Mouse (Mus musculus): ENCODE measurements around the gene Ces2f.
A peak's percentile ranks its signal among the peaks of the same experiment; 100 is the strongest.

Gene Ces2f

GRCm38 (mm10) chr8:104947056-104947455 is at the start of gene Ces2f:
TSS of gene Ces2f (plus strand) at chr8:104947356.
- no peak for DNase-seq

GRCm38 (mm10) chr8:104901746-104902145 is 45.4 kb upstream of the Ces2f start:
- DNase-seq, result no peak

DNA sequence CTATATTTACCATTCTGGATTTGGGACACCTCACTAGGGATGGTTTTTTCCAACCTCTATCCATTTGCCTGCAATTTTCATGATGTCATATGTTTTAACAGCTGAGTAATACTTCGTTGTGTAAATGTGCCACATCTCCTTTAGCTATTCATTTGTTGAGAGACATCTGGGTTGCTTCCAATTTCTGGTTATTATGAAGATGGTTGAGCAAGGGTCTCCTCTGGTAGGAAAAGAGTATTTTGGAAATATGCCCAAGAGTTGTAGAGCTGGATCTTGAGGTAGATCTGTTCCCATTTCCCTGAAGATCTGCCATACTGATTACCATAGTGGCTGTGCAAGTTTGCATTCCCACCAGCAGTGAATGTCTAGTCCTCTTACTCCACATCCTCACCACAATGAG is 40.0 kb upstream of the Ces2f start:
- DNase-seq, result no peak

- DNase-seq, result peak; percentile 90
These were observed 38.1 kb upstream of the Ces2f start for GRCm38 (mm10) chr8:104909021-104909420.

DNA sequence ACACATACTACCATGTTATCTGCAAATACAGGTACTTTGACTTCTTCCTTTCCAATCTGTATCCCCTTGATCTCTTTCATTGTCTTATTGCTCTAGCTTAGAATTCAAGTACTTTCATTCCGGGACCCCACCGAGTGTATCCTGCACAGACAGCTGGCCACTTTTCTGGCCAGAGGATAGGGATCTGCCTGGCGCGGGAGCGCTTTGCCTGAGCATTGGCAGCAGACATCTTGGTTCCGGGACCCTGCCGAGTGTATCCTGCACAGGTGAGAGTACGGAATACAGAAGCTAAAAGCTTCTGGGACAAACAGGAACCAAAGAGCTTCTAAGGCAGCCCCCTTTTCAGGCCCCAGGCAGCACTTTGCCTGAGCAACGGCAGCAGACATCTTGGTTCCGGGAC is 37.5 kb upstream of the Ces2f start:
- DNase-seq, result peak; percentile 28

DNA sequence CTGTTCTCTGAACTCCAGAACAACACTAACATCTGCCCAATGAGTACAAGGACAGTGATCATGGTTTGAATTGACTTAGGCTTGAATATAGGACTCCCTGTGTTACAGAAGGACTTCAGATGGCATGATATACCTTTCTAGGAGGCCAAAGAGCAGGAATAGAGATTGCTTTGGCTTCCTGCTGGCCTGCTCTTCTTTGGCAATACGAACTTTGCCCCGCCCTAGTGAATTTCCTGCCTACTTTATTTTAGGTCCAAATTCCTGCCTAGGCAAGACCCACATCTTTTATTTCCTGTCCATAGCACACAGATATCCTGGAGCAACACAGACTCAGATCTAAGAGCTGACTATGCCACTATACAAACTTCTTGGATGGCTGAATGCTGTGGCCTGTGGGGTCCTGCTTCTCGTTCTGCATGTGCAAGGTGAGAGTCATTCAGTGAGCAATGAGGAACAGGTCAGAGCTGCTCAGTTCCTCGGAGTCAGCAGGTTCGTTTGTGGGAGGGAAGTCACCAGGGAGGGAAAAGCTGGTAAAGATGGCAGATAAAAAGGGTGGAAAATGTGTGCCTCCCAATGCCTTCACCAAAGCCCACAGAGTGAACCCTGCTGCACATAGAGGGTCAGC is 21.1 kb upstream of the Ces2f start, which contains the start of gene Ces2e:
Gene Ces2e (plus strand): TSS at position 289 of the 625 bp plus-strand sequence.
- DNase-seq, result no peak

GRCm38 (mm10) chr8:104927301-104927700 is 19.9 kb upstream of the Ces2f start:
- DNase-seq, result no peak

DNA sequence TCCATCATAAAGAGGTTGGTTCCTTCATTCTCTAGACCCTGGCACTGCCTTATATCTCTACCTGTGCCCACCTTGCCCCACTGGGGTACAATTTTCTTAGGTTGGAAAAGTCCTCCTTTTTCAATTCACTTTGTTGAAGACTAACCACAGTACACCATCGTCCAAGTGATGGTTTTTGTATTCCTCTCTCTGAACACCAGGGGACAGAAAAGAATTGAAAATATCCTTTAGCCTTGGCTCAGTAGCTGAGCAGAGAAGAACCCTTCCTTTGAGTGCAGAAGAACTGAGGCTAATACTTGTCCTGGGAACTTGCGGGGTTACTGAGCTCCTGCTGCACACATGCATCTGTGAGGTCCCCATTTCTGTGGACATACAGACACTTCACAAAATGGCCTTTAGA is 2.5 kb upstream of the Ces2f start:
- no peak for DNase-seq

DNA sequence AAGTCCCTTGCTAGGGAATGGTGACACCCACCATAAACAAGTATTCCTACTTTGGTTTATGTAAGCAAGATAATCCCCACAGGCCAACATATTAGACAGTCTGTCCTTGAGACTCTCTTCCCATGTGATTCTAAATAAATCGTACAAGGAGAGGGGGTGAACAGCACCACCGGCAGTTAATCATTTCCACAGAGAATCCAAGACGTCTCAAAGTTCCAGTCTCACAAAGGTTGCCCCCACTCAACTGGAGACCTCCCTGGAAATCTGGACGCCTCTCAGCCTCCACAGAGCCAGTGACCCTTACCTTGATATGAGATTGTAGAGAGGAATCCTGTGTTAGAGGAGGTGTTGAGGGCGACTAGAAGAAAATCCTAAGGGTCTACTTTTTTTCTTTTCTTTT is 1.9 kb downstream of the Ces2f start:
- no peak for DNase-seq

GRCm38 (mm10) chr8:104961537-104961961 is 14.4 kb downstream of the Ces2f start, which contains the start of gene Ces2g:
TSS of gene Ces2g (plus strand) at chr8:104961718.
- DNase-seq, result no peak

DNA sequence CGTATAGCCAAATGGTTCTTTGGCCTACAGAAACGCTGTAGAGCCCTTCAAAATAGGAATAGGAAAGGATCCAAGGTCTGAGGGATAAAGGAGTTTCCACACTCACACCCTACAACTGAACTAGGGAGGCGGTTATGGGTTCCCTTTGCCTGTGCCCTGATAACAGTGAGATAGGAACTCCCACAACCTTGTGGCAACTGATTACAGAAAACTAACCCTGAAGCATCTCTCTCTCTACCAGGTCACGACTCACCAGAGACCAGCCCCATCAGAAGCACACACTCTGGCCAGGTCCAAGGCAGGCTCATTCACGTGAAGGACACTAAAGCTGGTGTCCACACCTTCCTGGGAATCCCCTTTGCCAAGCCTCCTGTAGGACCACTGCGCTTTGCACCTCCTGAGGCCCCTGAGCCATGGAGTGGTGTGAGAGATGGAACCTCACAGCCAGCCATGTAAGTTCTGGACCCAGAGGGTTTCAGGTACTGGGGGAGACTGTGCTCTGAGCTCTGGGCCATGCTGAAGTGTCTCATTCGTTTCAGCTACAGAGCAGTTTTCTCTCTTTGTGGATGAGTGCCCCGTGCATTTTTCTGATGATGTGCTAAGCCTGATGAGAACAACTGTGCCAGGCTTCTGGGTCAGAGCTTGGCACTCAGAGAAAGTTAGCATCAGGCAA is 15.2 kb downstream of the Ces2f start:
- DNase-seq, result no peak

DNA sequence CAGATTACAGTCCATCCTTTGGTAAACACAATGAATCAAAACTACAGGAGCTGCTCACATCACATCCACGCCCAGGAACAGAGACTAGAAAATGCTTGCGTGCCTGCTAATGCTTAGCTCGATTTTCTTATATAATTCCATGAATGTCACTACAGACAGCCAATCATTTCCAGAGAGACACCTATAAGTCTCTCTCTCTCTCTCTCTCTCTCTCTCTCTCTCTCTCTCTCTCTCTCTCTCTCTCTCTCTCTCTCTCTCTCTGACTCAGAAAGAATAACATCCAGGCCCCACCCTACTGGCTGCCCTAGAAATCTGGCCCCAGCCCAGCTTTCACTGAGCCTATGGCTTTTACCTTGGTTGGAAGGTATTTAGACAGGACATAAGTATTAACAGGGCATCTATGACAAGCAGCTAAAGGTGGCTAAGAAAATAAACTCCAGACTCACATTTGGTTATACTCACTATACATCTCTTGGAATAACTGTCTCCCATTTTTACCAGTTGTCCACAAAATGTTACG is 16.3 kb downstream of the Ces2f start:
- no peak for DNase-seq

DNA sequence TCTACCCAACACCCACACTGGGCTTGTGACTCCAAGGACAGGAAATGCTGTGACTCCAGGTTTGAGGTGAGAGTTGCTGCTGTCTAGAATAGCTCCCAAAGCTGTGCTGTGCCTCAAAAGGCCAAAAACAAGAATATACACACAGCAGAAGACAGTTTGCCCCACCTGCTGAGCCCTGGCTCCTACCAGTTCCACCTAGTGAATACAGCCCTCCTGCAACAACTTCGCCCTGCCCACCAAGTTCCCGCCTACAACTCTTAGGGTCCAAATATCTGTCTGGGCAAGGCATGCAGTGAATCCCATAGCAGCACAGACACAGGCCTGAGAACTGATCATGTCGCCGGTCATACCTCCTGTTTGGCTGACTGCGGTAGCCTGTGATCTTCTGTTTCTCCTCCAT is 37.0 kb downstream of the Ces2f start:
- no peak for DNase-seq

- DNase-seq, result peak; percentile 19
These were observed 37.8 kb downstream of the Ces2f start for GRCm38 (mm10) chr8:104984942-104985341.

- no peak for DNase-seq
These were observed 51.0 kb downstream of the Ces2f start for GRCm38 (mm10) chr8:104998191-104998590.

DNA sequence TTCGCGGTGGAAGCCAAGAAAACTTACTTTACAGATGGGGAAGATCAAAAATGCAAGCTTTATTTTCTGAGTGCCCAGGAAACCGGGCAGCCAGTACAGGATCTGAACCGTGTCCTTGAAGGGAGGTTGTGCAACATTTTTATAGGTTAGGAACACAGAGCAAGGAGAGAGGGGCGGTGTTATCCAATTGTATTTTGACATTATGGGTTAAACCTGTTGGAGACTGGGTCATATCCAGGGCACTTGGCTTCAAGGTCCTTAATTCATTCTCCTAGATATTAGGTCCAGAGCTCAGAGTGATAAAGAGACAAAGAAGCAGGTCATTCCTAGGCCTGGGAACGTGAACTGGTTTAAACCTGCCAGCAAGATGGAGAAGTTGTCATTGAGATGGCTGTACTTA is 52.0 kb downstream of the Ces2f start:
- DNase-seq, result no peak

GRCm38 (mm10) chr8:105000586-105000985 is 53.4 kb downstream of the Ces2f start, which contains the start of gene Ces2h:
TSS of gene Ces2h (plus strand) at chr8:105000853.
- no peak for DNase-seq
